Mouse (Mus musculus) limb, embryonic 12.5 days (tissue): ENCODE measurements around the gene Nr5a1. TPM values are rescaled to one million over a fixed set of nuclear protein-coding genes. Genes with fewer than 3 reads are reported as not detected.

Source experiments
- ATAC-seq: fragments of 200-750 bp; cut with Nextera tagmentation; 2 replicates; pipeline ENCODE4 v1.8.0; 2017; ENCODE audit warnings: low read depth, moderate TSS enrichment; ENCODE audit not compliant: insufficient number of reproducible peaks, insufficient read depth, low FRiP score, low TSS enrichment
- H3K27ac ChIP-seq: fragments of 300-500 bp; sonication (generic); 2 replicates; pipeline ENCODE4 v1.5.1; 2016; ENCODE audit warnings: mild to moderate bottlenecking, moderate library complexity
- H3K27me3 ChIP-seq: fragments of 300-500 bp; sonication (generic); 2 replicates; pipeline ENCODE4 v1.6.1; 2016; ENCODE audit warnings: mild to moderate bottlenecking, moderate library complexity
- H3K36me3 ChIP-seq: fragments of 300-500 bp; sonication (generic); 2 replicates; pipeline ENCODE4 v1.6.1; 2016; ENCODE audit warnings: mild to moderate bottlenecking, moderate library complexity
- H3K4me1 ChIP-seq: fragments of 300-500 bp; sonication (generic); replicated peaks from 2 replicates; pipeline ENCODE4 v1.6.1; 2016
- H3K4me2 ChIP-seq: fragments of 300-500 bp; sonication (generic); 2 replicates; pipeline ENCODE4 v1.6.1; 2016; ENCODE audit warnings: mild to moderate bottlenecking, moderate library complexity
- H3K4me3 ChIP-seq: fragments of 300-500 bp; sonication (generic); replicated peaks from 2 replicates; pipeline ENCODE4 v1.5.1; 2016; ENCODE audit warnings: mild to moderate bottlenecking
- H3K9ac ChIP-seq: fragments of 300-500 bp; sonication (generic); replicated peaks from 2 replicates; pipeline ENCODE4 v1.6.1; 2016; ENCODE audit warnings: mild to moderate bottlenecking, moderate library complexity
- H3K9me3 ChIP-seq: fragments of 300-500 bp; sonication (generic); 2 replicates; pipeline ENCODE4 v1.6.1; 2016; ENCODE audit warnings: mild to moderate bottlenecking, moderate library complexity
- WGBS: fragments of 180-500 bp; shearing (Covaris S2); methylation state at CpG from one replicate; pipeline ENCODE4 v1.1.7; 2016; 5-methylcytosine and 5-hydroxymethylcytosine counted together
- polyA plus RNA-seq: library from polyadenylated mRNA; unstranded; fragments of >200 nt; fragmentation: Nextera tagmentation; extraction: Ambion mirVana; gene quantifications from 2 replicates; pipeline ENCODE4 v1.2.1, GENCODE M21; 2016

The Nr5a1 gene
- polyA plus RNA-seq = 0.12 and 0.14 TPM in 2 replicates

DNA sequence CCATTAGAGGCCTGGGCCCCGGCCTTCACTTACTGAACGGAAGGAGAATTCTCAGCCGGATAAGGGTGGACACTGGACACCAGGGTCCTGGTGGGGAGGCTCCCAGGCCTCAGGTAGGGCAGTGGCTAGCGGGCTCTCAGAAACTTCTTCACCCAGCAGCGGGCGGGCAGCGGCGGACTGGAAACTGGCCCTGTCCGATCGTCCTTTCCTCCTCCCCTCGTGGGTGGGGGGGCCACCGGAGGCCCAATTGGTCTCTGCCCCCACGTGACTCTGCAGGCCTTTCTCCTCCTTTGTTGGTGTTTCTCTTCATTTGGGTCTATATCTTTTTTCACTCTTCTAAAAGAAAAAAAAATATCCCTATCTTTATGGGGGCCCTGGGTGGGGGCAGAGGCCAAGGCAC is at the start of gene Nr5a1:
Nr5a1 (minus strand) TSS at position 219 of the 400 bp plus-strand sequence.
- no peaks in the 10 kb centered on the region for H3K9me3 ChIP-seq
- peaks cover 54% of the 10 kb centered on the region for H3K27me3 ChIP-seq
- H3K9ac ChIP-seq = no peak within 1 kb of the TSS
- H3K4me2 ChIP-seq = no peak within 1 kb of the TSS
- no peak within 1 kb of the TSS for H3K4me3 ChIP-seq
- WGBS = 91% methylated on average over 13 of the region's 13 CpGs
- ATAC-seq = no peak
- peaks cover 31% of the 10 kb centered on the region for H3K4me1 ChIP-seq
- no peak within 1 kb of the TSS for H3K27ac ChIP-seq
- no peaks in the 10 kb centered on the region for H3K36me3 ChIP-seq

DNA sequence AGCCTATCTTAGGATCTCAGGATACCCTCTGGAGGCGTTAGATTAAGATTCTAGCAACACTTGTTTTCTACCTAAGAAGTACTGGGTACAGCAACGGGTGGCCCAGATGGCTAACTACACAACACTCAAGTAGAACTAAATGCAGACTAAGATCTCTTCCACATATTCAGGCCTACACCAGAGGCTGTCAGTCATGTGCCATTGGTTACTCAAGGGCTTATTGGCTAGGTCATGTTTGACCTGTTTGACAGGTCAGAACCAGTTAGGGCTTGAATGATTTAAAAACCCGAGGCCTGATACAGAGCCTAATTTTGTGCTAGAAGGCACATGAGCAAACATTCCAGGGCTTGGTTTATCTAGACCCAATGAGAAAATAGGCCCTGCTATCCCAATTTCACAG is 25.5 kb upstream of the Nr5a1 start:
- Histone ChIP-seq H3K4me1 (no peaks in the 10 kb centered on the region), H3K27me3 (no peaks in the 10 kb centered on the region), H3K27ac (no peak overlapping the region), H3K9ac (no peak overlapping the region), H3K9me3 (no peaks in the 10 kb centered on the region), H3K4me2 (no peak overlapping the region), H3K36me3 (no peaks in the 10 kb centered on the region), H3K4me3 (no peak overlapping the region)
- WGBS = 80% methylated on average over 3 of the region's 3 CpGs
- ATAC-seq = no peak

DNA sequence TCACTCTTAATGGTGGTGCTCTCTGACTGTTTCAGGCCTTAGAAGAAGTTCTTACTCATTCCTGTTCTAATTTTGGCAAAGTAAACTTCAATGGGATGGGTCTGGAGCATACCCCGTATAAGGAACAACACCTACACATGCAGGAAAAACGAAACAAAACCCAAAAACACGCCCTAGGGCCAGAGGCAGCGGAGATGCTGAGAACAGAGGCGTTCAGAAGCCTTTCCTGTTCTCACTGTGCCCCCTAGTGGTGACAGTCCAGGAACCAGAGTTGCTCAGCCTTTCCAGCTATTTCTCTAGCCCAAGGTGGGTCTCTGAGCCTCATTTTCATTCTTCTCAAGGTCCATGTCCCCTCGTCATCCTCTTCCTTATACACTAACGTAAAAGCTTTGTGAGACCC is 25.1 kb upstream of the Nr5a1 start:
- Histone ChIP-seq H3K4me1 (no peaks in the 10 kb centered on the region), H3K4me2 (no peak overlapping the region; the same call in 1 of the 2 replicates), H3K9ac (no peak overlapping the region), H3K4me3 (no peak overlapping the region), H3K9me3 (no peaks in the 10 kb centered on the region), H3K27ac (no peak overlapping the region), H3K27me3 (no peaks in the 10 kb centered on the region), H3K36me3 (no peaks in the 10 kb centered on the region)
- peak; percentile 63; the same call in 1 of the 2 replicates for ATAC-seq
- WGBS = 30% methylated on average over 7 of the region's 7 CpGs

DNA sequence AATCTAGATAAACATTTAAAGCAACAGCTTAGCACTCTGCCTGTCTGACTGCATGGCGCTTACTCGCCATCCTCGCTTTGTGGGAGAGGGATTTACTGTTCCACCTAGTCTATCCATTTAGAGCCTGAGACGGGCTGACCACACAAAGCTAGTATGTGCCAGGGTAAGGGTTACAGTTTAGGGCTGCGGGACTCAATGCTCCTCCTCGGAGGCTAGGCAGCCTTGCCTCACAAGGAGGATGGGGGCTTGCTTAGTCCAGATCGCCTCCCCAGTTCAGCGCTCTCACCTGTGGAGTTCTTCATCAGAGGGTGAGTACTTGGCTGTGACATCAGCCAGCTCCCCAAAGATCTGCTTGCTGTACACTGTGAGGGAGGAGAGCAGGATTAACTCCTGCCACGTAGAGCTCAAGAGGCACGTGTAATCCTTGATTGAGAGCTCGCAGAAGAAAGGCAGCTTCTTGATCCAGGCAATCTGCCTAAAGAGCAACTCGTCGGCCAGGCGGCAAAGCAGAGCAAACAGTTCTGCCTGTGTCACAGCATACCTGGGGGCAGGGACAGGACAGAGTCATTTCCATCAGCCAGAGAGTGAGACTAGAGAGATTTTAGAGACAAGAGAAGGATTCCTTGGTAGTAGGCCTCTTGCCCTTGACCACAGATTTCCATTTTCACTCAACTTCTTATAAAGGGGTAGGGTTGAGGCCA is 24.4 kb upstream of the Nr5a1 start:
- ATAC-seq = no peak
- no peak overlapping the region for H3K4me3 ChIP-seq
- H3K36me3 ChIP-seq = no peaks in the 10 kb centered on the region
- H3K9ac ChIP-seq = no peak overlapping the region; the same call in 1 of the 2 replicates
- WGBS = 88% methylated on average over 14 of the region's 14 CpGs
- H3K9me3 ChIP-seq = no peaks in the 10 kb centered on the region
- H3K27ac ChIP-seq = no peak overlapping the region
- H3K4me2 ChIP-seq = no peak overlapping the region; the same call in 1 of the 2 replicates
- no peaks in the 10 kb centered on the region for H3K27me3 ChIP-seq
- H3K4me1 ChIP-seq = no peaks in the 10 kb centered on the region

DNA sequence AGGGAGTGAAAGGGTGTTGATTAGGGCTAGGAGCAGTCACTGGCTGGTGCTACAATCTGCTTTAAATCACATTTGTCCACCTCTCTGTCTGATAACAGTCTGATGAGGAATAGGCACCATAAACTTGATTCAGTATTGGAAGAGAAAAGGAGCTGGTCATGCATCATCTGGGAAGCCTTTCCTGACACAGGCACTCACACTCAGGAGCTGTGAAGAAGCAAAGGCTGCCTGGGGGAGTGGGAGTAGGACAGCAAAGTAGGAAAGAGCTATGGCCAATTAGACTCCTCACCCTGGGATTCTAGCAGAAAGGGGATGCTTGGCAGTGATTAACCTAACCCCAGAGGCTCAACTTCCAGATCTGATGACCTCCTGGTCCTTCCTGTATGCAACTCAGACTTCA is 21.4 kb upstream of the Nr5a1 start:
- no peak overlapping the region for H3K9ac ChIP-seq
- H3K4me3 ChIP-seq = no peak overlapping the region
- H3K27ac ChIP-seq = no peak overlapping the region
- H3K4me2 ChIP-seq = no peak overlapping the region
- ATAC-seq = no peak
- H3K36me3 ChIP-seq = no peaks in the 10 kb centered on the region
- no peaks in the 10 kb centered on the region for H3K27me3 ChIP-seq
- no peaks in the 10 kb centered on the region for H3K4me1 ChIP-seq
- no peaks in the 10 kb centered on the region for H3K9me3 ChIP-seq

DNA sequence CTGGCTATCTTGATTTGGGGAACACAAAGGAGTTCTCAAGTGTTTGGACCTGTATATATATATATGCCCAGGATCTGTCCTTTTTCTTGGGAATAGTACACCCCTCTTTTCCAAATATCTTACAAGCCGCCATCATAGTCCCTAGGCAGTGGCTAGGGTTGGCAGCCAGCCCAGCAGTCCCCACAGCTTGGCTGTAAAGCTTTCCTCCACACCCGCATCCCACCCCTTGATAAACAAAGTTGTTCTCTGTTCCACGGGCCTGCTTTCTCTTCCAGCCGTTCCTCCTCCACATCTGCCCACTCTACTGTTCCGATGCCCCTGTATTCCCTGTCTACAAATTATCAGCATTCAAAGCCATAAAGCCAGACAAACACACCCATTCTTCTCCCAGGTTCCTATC is 20.4 kb upstream of the Nr5a1 start:
- H3K27ac ChIP-seq = no peak overlapping the region
- no peaks in the 10 kb centered on the region for H3K27me3 ChIP-seq
- no peaks in the 10 kb centered on the region for H3K4me1 ChIP-seq
- no peaks in the 10 kb centered on the region for H3K36me3 ChIP-seq
- H3K9ac ChIP-seq = no peak overlapping the region
- ATAC-seq = no peak
- no peaks in the 10 kb centered on the region for H3K9me3 ChIP-seq
- no peak overlapping the region for H3K4me2 ChIP-seq
- H3K4me3 ChIP-seq = no peak overlapping the region
- 77% methylated on average over 5 of the region's 5 CpGs for WGBS

DNA sequence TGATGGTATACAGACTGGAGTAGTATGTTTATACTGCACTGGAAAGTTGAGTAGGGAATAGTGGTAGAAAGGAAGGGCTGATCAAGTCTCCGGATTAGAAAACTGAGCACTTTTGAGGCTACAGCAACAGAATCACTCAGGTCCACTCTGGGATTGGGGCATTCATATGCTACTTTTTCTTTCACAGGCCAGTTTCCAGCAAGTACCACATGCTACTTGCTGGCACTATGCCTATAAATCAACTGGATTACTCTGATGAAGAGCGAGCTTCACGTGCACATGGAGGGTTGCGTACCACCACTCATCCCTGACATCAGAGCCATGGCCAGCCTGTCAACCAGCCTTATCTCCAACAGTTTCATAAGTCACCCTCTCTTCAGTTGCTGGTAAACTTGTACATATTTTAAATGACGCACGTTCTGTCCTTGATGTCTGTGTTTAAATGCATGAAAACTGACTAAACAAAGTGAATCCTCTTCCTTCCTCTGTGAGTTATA is 16.0 kb upstream of the Nr5a1 start:
- Histone ChIP-seq H3K9me3 (no peaks in the 10 kb centered on the region), H3K27ac (no peak overlapping the region), H3K4me1 (peaks cover 7% of the 10 kb centered on the region), H3K4me2 (no peak overlapping the region), H3K36me3 (no peaks in the 10 kb centered on the region), H3K27me3 (no peaks in the 10 kb centered on the region), H3K4me3 (no peak overlapping the region), H3K9ac (no peak overlapping the region)
- ATAC-seq = no peak
- 92% methylated on average over 6 of the region's 6 CpGs for WGBS

DNA sequence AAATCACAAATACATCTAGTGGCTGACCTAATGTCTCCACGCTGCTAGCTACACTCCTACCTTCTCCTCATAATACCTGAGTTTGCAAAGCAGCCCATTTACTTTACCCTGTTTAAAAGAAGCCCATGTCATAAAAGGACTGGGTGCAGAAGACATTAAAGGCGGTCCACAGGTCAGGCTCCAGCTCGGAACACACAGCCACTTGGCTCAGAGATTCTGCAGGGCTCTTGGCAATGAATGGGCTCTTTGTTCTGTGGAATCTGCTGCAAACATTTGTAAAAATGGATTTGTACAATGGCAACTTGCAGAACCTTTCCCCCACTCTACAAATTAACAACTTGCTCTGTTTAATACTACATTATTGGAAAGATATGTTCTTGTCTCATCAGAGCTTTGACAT is 11.1 kb upstream of the Nr5a1 start:
- no peak for ATAC-seq
- Histone ChIP-seq H3K36me3 (no peaks in the 10 kb centered on the region), H3K4me1 (peaks cover 22% of the 10 kb centered on the region), H3K27ac (peak overlapping the region; percentile 70), H3K27me3 (no peaks in the 10 kb centered on the region), H3K4me3 (no peak overlapping the region), H3K9ac (no peak overlapping the region), H3K9me3 (no peaks in the 10 kb centered on the region), H3K4me2 (no peak overlapping the region)
- WGBS = 62% methylated on average over 3 of the region's 3 CpGs

DNA sequence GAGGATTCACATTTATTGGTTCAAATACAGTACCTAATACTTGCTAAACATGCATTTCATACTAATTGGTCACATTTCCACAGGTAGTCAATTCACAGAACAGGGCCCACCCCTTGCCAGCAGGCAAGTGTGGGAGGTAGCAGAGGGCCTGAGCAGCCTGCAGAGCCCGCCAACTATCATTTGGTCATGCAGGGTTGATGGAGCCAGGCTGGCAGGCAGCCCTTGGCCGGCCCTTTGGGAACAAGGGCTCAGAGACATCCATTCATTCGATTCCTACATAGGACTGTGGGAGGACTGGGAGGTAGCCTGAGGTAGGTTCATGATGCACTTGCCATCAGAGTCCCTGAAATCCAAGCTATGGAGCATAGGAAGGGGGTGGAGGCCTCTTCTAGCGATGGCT is 9.0 kb upstream of the Nr5a1 start:
- Histone ChIP-seq H3K9ac (no peak overlapping the region), H3K36me3 (no peaks in the 10 kb centered on the region), H3K27ac (no peak overlapping the region), H3K9me3 (no peaks in the 10 kb centered on the region), H3K4me3 (no peak overlapping the region), H3K4me2 (no peak overlapping the region), H3K27me3 (no peaks in the 10 kb centered on the region; the same call in 1 of the 2 replicates), H3K4me1 (peaks cover 26% of the 10 kb centered on the region)
- no peak for ATAC-seq
- 88% methylated on average over 4 of the region's 4 CpGs for WGBS

DNA sequence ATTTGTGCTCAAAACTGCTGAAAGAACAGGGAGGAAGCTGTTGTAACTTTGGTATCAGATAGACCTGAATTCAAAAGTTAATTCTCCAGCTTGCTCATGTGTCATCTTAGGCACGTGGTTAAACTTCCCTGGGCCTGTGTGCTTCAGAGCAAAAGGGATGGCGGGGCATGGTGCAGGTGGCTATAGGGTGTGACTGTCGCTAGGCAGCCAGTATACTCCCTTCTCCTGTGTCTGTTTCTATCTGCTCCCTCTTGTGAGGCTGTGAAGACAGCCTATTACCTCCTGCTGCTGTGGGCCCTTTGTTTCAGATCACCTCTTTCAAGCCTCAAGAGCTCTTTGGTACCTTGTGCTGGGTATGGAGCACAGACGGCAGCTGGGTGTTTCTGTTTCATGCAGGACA is 7.7 kb upstream of the Nr5a1 start:
- Histone ChIP-seq H3K27ac (no peak overlapping the region), H3K27me3 (no peaks in the 10 kb centered on the region; the same call in 1 of the 2 replicates), H3K9ac (no peak overlapping the region), H3K4me1 (peaks cover 28% of the 10 kb centered on the region), H3K4me3 (no peak overlapping the region), H3K9me3 (no peaks in the 10 kb centered on the region), H3K36me3 (no peaks in the 10 kb centered on the region), H3K4me2 (no peak overlapping the region)
- 52% methylated on average over 4 of the region's 4 CpGs for WGBS
- no peak for ATAC-seq

DNA sequence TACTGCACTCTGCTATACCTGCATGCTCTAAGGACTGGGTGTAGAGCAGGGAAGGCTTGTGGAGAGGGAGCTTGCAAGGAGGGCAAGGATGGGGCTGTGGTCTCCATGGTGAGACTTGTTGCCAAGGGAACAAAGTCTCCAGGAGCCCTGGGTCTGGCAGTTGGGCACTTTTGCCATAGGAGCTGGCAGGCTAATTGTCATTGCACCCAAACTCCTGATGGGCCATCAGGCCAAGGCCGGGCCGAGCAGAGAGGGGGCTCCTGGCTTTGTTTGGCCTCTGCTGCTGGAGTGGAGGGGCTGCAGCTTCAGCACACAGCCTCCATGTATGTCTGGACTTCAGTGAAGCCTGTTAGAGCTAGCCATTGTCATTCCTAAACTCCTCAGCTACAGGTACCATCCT is 6.3 kb upstream of the Nr5a1 start:
- Histone ChIP-seq H3K4me3 (no peak overlapping the region), H3K9ac (no peak overlapping the region), H3K27me3 (no peaks in the 10 kb centered on the region; the same call in 1 of the 2 replicates), H3K9me3 (no peaks in the 10 kb centered on the region), H3K36me3 (no peaks in the 10 kb centered on the region), H3K4me2 (no peak overlapping the region), H3K27ac (no peak overlapping the region), H3K4me1 (peaks cover 22% of the 10 kb centered on the region)
- no peak for ATAC-seq
- WGBS = 83% methylated on average over 2 of the region's 2 CpGs

DNA sequence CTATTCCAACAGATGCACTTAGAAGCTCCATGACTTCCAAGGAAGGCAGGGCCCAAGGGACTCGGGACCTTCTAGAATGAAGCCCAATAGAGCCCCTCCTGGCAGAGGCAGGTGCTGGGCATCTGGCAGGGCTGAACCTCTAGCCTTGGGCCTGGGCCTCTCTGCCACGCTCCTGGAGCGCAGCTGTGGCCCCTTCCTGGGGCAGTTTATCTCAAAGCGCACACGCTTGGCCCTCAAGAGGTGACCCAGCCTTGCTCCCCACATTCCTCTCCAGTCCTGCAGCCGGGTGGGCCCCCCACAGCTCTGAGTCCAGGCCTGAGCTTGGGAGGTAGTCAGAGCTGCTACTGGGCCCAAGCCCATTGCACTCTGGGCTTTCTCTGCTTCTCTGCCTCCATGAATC is 5.0 kb upstream of the Nr5a1 start:
- 72% methylated on average over 6 of the region's 6 CpGs for WGBS
- peaks cover 13% of the 10 kb centered on the region for H3K4me1 ChIP-seq

More for the DNA sequence above, 5.0 kb upstream of the Nr5a1 start:
- ATAC-seq = no peak
- Histone ChIP-seq H3K4me3 (no peak overlapping the region), H3K4me2 (no peak overlapping the region), H3K36me3 (no peaks in the 10 kb centered on the region), H3K27ac (no peak overlapping the region), H3K9me3 (no peaks in the 10 kb centered on the region), H3K9ac (no peak overlapping the region), H3K27me3 (peaks cover 6% of the 10 kb centered on the region)
